Mouse (Mus musculus): Measurements from ENCODE around the gene Ech1. TPM values are rescaled to one million over a fixed set of nuclear protein-coding genes. Genes with fewer than 3 reads are reported as not detected.

Gene Ech1
- polyA plus RNA-seq, 1 experiment: 291 TPM

DNA sequence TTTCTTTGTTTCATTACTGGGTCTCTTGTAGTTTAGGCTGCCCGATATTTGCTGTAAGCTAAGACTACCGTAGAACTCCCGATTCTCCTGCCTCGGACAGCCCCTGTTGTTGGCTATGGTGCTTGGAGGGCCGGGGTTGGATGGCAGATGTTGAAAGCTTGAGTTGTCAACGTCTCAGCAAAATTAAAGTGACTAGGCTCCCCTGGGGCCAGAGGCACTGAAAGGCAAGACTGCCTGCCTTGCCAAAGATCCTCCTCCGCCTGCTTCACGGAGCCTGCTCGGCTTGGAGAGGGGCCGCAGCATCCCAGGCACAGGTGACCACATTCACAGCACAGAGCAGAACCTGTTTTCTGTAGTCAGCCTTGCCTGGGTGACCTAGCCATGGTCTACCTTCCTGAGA lies 55.5 kb downstream of the Ech1 start:
- TF ChIP-seq POLR2A (IDR thresholded peaks at IDR 0.05; ENCODE audit: low read depth, low read length) (no peak), CTCF (IDR thresholded peaks at IDR 0.05; ENCODE audit: extremely low read depth, insufficient read length, insufficient replicate concordance, low read depth, low read length) (no peak)
- no peak overlapping the region for H3K4me3 ChIP-seq (ENCODE audit: low read depth, low read length)
- 88% methylated on average over 10 of the region's 10 CpGs for WGBS
- H3K4me1 ChIP-seq (ENCODE audit: control insufficient read depth, insufficient read depth, insufficient read length, low read length): no peaks in the 10 kb centered on the region
- no peaks in the 10 kb centered on the region for H3K36me3 ChIP-seq (ENCODE audit: control insufficient read depth, insufficient read depth, low read length)
- H3K27me3 ChIP-seq (ENCODE audit: control insufficient read depth, insufficient read depth, low read length): no peaks in the 10 kb centered on the region
- no peak overlapping the region for H3K27ac ChIP-seq (ENCODE audit: insufficient read depth, low read depth, low read length)

DNA sequence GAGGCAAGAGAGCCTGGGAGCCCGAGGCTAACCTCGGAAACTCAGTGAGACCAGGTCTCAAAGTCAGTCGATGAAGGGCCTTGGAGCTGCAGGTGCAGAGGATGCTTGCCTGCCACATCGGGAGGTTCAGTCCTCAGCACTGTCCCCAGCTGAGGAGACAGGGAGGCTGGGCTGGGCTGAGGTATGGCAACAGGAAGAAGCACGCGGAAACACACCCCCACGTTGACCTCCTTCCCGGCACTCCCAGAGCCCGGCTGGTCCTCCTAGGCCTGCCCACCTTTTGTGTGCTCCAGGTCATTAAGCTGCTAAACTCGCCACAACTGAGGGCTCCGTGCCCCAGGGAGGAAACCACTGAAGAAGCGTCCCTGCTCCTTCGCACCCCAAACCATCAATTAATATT lies 56.2 kb downstream of the Ech1 start, which contains the start of gene Capn12:
TSS of gene Capn12 (plus strand) at position 224 of the 400 bp plus-strand sequence.
- TF ChIP-seq CTCF (IDR thresholded peaks at IDR 0.05; ENCODE audit: extremely low read depth, insufficient read length, insufficient replicate concordance, low read depth, low read length) (no peak), POLR2A (IDR thresholded peaks at IDR 0.05; ENCODE audit: low read depth, low read length) (no peak)
- 47% methylated on average over 13 of the region's 13 CpGs for WGBS
- Histone ChIP-seq H3K27me3 (ENCODE audit: control insufficient read depth, insufficient read depth, low read length) (no peaks in the 10 kb centered on the region), H3K36me3 (ENCODE audit: control insufficient read depth, insufficient read depth, low read length) (no peaks in the 10 kb centered on the region), H3K4me3 (ENCODE audit: low read depth, low read length) (no peak within 1 kb of the TSS), H3K27ac (ENCODE audit: insufficient read depth, low read depth, low read length) (no peak within 1 kb of the TSS), H3K4me1 (ENCODE audit: control insufficient read depth, insufficient read depth, insufficient read length, low read length) (no peaks in the 10 kb centered on the region)

Other genes starting within 250 kb of the Ech1 start
- 43.4 and 82.0 TPM in 2 replicates for gene Samd4b, start 227.1 kb upstream of the Ech1 start, polyA plus RNA-seq (2012; rRNA removed)
- 50.3 and 112 TPM in 2 replicates for gene Pak4, start 227.0 kb upstream of the Ech1 start, polyA plus RNA-seq (2012; rRNA removed)
- gene Acp7, start 193.9 kb upstream of the Ech1 start, polyA plus RNA-seq (2012; rRNA removed): 0.66 TPM in 1 of 2 replicates, not detected in the other
- 1.2 and 1.7 TPM in 2 replicates for gene Fbxo27, start 132.4 kb upstream of the Ech1 start, polyA plus RNA-seq (2012; rRNA removed)
- gene Fbxo17, start 108.4 kb upstream of the Ech1 start, polyA plus RNA-seq (2012; rRNA removed): 2.0 and 2.8 TPM in 2 replicates
- gene Mrps12, start 83.4 kb upstream of the Ech1 start, polyA plus RNA-seq (2012; rRNA removed): 42.3 and 64.5 TPM in 2 replicates
- 12.8 and 19.0 TPM in 2 replicates for gene Sars2, start 83.2 kb upstream of the Ech1 start, polyA plus RNA-seq (2012; rRNA removed)
- gene Ccer2, start 69.0 kb upstream of the Ech1 start, polyA plus RNA-seq (2012; rRNA removed): not detected in 2 replicates
- 26.2 and 47.6 TPM in 2 replicates for gene Sirt2, start 58.5 kb upstream of the Ech1 start, polyA plus RNA-seq (2012; rRNA removed)
- 76.0 and 138 TPM in 2 replicates for gene Nfkbib, start 57.7 kb upstream of the Ech1 start, polyA plus RNA-seq (2012; rRNA removed)
- gene Rinl, start 36.2 kb upstream of the Ech1 start, polyA plus RNA-seq (2012; rRNA removed): 4.4 and 7.1 TPM in 2 replicates
- 67.1 and 140 TPM in 2 replicates for gene Hnrnpl, start 16.7 kb upstream of the Ech1 start, polyA plus RNA-seq (2012; rRNA removed)
- 1,096 and 2,780 TPM in 2 replicates for gene Lgals4, start 8.6 kb downstream of the Ech1 start, polyA plus RNA-seq (2012; rRNA removed)
- gene Lgals7, start 38.6 kb downstream of the Ech1 start, polyA plus RNA-seq (2012; rRNA removed): 2.4 TPM in 1 of 2 replicates, not detected in the other
- gene Capn12, start 56.2 kb downstream of the Ech1 start, polyA plus RNA-seq (2012; rRNA removed): 0.08 and 0.10 TPM in 2 replicates
- 506 and 1,069 TPM in 2 replicates for gene Actn4, start 137.1 kb downstream of the Ech1 start, polyA plus RNA-seq (2012; rRNA removed)
- 135 and 169 TPM in 2 replicates for gene Eif3k, start 156.6 kb downstream of the Ech1 start, polyA plus RNA-seq (2012; rRNA removed)
- 11.1 and 21.3 TPM in 2 replicates for gene Map4k1, start 156.8 kb downstream of the Ech1 start, polyA plus RNA-seq (2012; rRNA removed)

All from small intestine, adult 2 months (tissue).